Mouse (Mus musculus) hematopoietic stem cell, adult 5-6 weeks (primary cell): ENCODE data around the gene Lrrc29. TPM values are rescaled to one million over a fixed set of nuclear protein-coding genes. Genes with fewer than 3 reads are reported as not detected.
A peak's percentile ranks its signal among the peaks of the same experiment; 100 is the strongest.
"Not testable (repeated sequence)": the region's sequence is repeated elsewhere in the genome, so short reads cannot be mapped to it uniquely, and the experiment has no call there.

Experiments
- ATAC-seq, 2 experiments: fragments of 125-278 bp in 1 of 2; replicated peaks in 1 of 2; 2 replicates each; pipeline ENCODE4 v1.8.0; 2016 to 2017; ENCODE audit warnings: inconsistent platforms in 2 of 2, mild to moderate bottlenecking in 2 of 2, moderate number of reproducible peaks in 2 of 2, low read depth in 1 of 2, moderate TSS enrichment in 1 of 2; ENCODE audit not compliant: low FRiP score in 2 of 2, poor library complexity in 2 of 2, severe bottlenecking in 2 of 2, insufficient read depth in 1 of 2, low TSS enrichment in 1 of 2
- total RNA-seq: library from RNA; stranded (forward); fragments of 172-1452, 232-1000 nt; gene quantifications from 2 replicates; pipeline ENCODE4 v1.2.3, GENCODE M21; 2017

The Lrrc29 gene
- total RNA-seq, 1 experiment from 2014 or later, result 0.65 TPM

DNA sequence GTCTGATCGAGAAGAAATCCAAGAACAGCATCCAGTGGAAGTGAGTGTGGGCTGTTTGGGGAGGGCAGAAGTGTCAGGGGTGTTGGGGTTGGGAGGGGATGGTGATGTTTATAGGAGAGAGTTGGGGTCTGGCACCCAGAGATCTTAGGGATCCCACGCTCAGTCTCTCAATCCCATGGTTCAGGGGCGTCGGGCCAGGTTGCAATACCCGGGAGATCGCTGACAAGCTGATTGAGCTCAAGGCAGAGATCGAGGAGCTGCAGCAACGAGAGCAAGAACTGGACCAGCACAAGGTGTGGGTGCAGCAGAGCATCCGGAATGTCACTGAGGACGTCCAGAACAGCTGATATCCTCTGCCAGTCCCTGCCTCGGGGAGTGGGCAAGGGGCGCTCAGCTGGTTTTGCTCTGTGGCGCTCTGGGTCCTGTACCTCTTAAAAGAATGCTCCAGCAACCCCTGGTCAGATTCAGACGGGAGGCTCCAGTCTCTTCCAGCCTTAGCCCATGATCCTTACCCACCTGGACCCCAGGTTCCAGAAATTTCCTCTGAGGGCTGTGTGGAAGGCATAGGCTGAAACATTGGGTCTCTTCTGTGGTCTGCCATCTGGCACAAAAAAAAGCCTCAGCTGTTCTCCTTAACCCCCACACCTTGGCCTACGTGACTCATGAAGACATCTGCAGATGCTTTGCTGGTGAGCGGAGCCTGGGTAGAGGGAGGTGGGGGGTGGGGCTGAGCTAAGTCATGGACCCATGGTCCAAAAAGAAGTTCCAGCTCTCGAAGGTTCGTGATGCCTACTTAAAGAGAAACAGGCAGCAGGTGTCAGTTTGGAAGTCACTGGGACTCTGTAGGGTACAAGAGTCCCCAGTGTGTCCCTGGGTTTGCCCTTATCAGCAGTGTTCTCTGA lies 27.5 kb downstream of the Lrrc29 start:
- no peak for ATAC-seq

DNA sequence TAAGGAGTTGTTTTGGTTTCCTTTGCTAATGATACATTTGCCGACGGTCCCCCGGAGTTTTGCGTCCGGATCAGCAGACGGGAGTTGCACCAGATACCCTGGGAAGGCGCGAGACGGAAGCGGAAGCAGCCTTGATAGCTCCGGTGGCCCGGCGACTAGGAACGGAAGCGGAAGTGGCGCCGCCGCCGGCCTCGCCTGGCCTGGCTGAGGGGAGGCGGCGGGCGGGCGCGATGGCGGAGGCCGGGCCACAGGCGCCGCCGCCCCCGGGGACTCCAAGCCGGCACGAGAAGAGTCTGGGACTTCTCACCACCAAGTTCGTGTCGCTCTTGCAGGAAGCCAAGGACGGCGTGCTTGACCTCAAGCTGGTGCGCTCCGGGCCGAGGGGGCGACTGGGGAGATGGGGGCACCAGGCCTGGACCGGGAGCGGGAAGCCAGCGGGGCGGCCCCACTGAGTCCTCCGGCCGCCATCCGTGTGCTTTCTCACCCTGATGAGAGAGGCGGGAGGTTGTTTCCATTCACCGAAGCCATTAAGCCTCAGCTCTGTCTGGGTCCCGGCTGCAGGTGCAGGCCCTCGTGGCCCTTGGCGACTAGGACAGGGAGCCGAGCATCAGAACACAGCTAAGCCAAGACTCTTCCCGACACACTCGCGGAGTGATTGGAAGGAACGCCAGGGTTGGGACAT lies 28.4 kb downstream of the Lrrc29 start, which contains the start of gene E2f4:
E2f4 (plus strand) TSS at position 153 of the 682 bp plus-strand sequence.
- peak; percentile 83 to 92 for ATAC-seq

DNA sequence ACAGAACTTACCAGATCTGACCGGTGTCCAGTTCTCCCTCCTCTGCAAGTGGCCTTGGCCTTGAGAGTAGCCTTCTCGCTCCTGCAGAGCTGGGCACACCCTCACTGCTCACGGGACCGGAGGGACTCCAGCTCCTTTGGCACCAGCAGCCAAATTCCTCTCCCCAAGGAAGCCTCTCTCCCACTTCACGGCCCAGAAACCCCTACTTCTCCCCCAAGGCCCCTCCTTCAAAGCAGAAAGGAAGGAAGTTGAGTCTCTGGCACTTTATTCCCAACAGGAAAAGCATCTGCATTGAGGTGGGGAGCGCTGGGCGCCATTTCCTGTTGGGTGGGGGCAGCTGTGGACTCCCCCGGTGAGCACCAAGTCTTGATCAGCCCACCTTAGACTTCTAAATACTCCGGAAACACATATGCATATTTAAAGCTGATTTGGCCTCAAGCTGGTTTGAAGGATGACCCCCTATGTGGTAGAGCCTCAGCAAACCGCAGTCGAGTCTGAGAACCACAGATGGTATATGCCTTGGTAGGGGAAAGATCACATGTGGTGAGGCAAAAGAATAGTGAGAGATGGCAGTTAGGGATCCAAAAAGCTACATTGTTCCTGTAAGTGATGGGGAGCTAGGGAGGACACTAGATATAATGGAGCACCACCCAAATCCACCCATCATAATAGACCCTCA lies 30.0 kb downstream of the Lrrc29 start, which contains the start of gene Exoc3l:
Exoc3l (minus strand) TSS at position 207 of the 679 bp plus-strand sequence.
- ATAC-seq, result peak in 1 of 2 experiments; percentile 24; a peak in 1 of 4 replicates

DNA sequence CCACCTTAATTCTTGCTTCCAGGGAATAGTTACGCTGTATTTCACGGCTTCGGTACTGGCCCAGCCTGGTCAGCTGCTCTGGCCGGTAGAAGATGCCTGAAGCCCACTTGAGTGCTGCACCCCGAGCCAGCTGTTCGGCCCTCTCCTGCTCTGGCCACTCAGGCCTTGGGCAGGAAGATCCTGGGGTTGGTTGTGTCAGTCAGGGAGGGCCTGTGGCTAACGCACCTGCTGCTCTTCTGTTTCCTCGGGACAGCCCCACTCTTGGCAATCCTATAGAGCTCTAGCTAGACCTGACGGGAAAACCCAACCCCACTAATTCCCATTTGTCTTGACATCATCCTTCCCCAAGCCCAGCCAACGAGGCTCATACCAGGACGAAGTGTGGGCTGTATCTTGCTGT lies 30.8 kb downstream of the Lrrc29 start:
- no peak for ATAC-seq

DNA sequence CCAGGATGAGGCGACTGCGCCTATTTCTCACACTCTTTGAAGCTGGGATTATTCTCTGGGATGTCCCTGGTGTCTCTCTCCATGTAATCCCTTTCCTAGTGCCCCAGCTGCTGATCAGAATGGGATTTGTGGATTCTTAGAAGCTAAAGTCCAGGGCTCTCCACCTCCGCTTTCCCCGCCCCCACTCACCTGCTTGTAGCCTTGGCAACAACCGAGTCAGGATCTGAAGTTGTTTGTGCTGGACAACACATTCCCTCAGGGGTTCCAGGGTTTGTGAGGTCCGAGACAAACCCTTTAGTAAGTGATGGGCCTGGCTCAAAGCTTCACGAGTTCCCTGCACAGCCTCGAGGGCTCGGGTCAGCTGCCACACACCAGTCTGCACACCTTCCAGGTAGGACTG lies 31.3 kb downstream of the Lrrc29 start:
- no peak for ATAC-seq

DNA sequence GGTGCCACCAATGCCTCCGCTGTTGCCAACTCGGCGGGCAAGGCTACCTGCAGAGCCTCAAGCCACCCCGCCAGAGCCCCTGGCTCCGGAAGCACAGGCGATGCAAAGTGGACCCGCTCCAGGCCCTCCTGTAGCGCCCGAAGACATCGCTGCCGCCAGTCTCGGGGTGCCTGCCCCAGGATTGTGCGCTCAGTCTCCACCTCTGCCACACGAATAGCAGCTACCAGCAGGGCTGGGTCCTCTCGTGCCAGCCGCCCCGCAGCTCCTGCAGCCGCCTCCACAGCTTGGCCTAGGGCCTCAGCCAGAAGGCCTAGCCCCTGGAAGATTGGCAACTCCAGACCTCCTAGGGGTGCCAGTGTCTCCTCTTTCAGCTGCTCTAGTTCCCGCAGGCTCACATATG lies 32.7 kb downstream of the Lrrc29 start:
- ATAC-seq, result no peak

DNA sequence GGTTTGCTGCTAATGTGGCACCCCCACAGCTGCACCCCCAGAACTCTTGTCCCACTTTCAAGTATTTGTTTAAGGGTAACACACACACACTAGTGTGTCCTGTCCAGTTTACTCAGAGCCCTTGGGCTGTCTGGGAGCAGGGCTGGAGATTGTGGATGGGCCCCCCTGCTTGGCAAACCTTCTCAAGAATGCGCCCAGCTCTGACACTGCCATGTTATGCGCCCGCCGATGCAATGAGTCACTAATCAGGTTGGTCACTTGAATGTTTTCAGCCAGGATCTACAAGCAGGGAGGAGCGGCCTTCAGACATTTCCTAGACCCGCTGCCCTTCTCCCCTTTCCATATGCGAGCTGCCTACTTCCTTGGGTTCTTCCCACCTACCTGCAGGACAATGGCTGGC lies 33.6 kb downstream of the Lrrc29 start:
- ATAC-seq, result no peak

DNA sequence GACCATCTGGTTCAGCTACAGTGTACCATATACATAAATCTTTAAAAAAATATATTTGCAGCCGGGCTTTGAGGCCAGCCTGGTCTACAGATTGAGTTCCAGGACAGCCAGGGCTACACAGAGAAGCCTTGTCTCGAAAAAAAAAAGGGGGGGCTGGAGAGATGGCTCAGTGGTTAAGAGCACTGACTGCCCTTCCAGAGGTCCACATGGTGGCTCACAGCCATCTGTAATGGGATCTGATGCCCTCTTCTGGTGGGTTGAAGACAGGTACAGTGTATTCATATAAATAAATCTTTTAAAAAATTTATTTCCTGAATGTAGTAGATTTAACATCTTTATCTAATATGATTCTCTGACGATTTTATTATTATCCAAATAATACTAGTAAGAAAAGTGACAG lies 34.3 kb downstream of the Lrrc29 start:
- ATAC-seq, result not testable (repeated sequence)

DNA sequence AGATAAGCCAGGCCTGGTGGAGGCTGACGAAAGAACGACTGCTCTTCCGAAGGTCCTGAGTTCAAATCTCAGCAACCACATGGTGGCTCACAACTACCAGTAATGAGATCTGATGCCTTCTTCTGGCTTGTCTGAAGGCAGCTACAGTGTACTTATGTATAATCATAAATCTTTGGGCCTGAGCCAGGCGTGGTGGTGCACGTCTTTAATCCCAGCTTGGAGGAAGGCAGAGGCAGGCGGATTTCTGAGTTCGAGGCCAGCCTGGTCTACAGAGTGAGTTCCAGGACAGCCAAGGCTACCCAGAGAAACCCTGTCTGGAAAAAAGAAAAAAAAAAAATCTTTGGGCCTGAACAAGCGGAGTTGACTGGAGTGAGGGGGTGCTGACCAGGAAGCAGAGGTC lies 34.7 kb downstream of the Lrrc29 start:
- not testable (repeated sequence) for ATAC-seq

DNA sequence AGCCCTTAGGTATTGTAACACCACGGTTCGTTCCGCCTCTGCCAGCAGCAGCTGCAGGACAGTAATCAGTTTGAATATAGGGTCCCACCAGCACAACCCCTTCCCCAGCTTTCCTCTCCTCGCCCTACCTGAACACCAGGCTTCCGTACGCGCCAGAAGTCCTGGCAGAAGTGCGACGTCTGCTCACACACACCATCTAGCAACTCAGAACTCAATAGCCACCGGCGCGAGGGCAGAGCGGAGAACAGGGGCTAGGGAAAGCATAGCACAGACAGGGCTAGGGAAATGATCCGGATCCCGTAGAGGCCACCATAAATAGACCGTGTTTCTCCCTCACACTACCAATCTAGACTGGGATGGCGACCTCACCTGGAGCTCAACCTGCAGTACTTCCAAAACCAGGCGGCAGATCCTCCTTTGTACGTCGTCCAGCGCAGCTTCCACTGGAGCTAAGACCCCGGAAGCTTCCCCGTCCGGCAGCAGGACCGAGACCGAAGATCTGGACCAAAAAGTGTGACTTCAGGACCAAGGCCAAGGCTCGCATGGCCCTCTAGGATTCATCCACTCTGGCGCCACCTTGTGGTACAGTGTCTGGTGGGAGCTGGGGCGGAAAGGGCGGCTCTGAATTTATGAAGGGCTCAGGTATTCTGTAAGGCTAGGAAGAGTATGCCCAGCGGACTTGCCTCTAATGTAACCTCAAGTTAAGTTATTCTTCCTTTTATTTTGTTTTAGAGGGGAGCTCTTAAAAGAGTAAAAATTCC lies 35.3 kb downstream of the Lrrc29 start:
- peak; percentile 35 to 49; a peak in 3 of 4 replicates for ATAC-seq

DNA sequence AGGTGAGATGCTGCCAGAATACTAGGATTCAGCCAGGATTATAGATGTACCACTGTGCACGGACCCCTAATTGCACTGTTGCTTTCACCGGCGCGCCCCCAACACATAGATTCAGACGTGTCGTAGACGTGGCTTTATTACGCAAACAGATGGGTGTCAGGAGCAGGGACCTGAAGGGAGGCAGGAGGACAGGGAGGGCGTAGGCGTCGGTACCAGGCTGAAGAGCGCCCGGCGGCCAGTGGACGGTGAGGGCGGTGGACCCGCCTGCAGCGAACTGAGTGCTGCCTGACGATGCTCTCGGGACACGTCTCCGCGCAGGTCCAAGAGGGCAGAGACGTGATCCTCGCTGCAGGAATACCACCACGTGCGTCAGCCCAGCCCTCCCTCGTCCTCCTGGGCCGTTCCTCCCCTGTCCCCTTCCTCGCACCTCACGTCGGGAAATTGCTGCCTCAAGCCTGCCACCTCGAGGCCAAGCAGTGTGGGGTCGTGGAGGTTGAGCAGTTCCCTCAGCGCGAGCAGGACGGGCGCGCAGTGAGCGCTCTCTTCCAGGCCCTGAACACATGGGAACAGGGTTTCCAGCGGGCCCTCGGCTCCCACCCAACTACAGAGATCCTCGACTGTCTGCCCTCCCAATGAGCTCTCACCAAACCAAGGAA lies 36.1 kb downstream of the Lrrc29 start, which contains the start of gene 4931428F04Rik:
4931428F04Rik (minus strand) TSS at position 60 of the 656 bp plus-strand sequence.
- no peak for ATAC-seq

DNA sequence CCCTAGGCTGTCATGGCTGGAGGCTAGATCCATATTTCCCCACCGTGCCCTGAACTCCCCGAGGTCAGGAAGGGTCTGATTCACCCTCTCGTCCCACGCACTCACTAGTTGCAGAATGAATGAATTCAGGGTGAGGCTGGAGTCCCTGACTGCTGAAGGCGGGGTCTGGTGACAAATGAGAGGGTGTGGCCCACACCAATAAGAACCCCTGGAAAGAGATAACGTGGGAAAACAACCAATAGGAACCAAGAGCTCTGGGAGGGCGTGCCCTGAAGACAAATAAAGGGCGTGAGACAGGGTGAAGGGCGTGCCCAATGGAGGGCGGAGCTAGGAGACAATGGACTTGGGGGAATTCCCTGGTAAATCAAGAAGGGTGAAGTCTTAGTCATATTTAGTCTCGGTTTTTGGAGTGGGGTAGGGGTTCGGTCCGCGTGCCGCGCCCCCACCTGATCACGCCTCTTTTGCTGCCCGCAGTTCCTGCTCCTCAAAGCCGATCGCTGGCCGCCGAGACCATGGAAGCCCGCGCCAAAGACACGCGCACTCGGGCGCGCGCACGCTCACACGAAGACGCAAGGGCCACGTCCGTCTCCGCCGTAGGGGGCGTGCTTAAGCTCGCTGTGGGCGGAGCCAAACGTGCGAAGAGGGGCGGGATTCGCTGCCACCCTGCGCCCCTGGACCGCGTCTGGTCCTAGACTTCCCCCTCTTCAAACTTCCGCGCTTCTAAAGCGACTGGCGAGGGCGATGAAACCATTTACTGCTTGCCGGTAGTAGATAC lies 36.9 kb downstream of the Lrrc29 start:
- ATAC-seq, result peak; percentile 79 to 90

DNA sequence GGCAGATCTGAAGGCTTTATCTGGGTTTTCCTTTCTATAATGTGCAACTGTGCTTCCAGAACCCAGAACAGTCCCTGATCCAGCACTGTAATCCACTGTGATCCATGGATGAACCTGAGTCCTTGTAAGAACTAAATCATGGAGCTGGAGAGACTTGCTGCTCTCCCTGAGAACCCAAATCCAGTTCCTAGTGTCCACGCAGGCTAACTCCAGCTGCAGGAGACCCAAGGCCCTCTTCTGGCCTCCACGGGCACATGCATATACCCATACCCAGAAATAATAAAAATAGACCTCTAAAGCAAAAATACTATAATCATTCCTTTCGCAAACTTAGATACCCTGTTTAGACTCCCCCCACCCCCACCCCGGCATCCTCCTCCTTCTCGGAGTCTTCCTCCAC lies 37.8 kb downstream of the Lrrc29 start:
- no peak for ATAC-seq

DNA sequence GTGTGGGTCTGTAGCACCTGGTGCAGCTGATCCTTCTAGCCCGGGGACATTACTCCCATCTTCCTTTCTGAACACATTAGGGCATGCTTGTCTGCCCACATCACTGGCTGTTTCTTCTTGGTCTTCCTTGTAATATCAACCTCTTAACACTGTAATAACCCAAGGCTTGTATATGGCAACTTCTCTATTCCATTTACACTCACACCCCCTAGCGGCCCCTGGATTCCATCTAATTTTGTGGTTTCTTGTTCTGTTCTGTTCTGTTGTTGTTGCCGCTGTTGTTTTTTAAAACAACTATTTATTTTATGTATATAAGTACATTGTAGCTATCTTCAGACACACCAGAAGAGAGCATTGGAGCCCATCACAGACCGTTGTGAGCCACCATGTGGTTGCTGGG lies 39.2 kb downstream of the Lrrc29 start:
- ATAC-seq, result no peak

DNA sequence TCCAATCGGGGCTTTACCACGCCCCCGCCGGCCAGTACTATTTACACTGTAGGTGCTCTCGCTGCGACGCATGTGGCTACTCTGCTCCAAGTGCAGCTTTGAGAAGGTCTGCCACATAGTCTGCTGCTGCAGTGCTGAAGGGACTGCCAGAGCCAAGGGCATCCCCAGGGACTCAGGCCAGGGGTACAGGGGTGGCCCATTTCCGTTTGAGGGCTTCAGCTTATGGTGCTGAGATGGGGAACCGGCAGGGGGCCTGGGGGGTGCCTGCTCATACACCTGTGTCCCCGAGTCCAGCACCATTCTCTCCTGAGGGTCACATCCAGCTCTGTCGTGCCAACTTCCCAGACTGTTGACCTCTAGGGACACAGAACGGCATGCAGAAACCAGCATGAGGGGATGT lies 40.6 kb downstream of the Lrrc29 start:
- ATAC-seq, result no peak

DNA sequence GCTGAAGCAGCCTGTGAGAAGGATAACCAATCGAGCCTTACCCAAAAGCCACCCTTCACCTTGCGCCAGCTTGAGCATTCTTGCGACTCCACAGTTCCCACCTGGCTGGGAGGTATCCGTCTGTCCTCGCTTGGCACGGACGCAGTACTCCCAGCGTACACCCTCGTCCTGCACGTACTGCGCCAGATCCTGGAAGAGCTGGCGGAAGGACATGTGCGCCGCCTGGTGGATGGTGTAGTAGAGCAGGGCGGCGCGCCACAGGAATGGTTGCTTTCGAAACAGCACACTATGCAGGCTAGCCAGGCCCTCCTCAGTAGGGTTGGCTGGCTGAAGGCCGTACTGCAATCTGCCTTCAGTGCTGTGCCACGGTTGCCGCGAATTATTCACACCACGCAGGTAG lies 43.0 kb downstream of the Lrrc29 start:
- peak; percentile 43 to 59; a peak in 3 of 4 replicates for ATAC-seq
